Mouse (Mus musculus): ENCODE results near the gene Slc35e2.

The Slc35e2 gene

DNA sequence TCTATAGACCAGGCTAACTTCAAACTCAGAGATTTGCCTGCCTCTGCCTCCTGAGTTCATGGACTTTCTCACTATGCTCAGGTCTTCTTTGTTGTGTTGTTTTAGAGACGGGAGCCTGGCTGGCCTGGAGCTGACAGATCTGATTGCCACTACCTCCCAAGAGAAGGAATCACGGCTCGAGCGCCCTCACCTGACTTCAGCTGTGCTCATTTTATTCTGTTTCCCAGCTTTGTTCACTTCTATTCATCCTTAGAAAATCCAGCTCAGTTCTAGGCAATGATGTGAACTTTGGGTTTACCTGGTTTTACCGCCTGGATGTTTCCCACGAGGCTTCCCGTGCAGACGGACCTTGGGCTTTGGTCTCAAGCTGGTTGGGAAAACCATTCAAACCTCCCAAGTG, 25.7 kb upstream of the Slc35e2 start:
- no peak for DNase-seq (ENCODE audit: inconsistent age in 2 of 2, low spot score in 1 of 2)

DNA sequence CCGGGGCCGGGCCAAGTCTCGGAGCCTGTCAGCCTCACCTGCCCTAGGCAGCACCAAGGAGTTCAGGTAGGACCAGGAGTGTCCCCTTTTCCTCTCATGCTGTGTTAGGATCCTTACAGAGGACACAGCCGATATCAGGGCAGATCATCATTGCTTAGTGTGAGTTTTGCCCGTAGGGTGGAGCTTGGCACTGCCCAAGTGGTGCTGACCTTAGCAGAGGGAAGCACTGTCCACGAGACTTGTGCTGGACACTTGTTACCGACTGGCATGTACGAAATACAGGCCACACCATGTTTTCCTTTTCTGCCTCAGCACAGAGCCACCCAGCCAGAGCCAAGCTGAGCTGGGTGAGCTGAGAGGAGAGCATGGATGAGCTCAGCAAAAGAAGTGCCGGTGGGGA, 24.1 kb upstream of the Slc35e2 start:
- peak; percentile 78 to 91 for DNase-seq (ENCODE audit: inconsistent age in 2 of 2, low spot score in 1 of 2)

DNA sequence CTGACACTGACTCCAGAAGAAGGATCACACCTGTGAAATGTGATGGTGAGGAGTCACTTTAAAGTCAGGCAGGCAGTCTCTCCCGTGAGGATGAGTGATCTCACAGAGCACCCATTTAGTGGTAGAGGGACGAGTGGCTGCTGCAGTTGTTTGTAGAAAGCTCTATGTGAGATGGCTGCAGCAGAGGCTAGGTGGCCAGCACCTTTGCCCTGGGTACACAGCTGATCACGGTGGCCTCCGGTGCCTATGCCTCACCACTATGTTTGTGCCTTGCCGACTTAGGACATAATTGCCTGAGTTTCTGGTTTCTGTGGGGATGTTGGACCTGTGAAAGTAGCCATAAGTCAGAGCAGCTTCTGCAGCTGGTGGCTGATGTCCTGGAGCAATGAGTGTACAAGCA, 23.5 kb upstream of the Slc35e2 start:
- DNase-seq (ENCODE audit: inconsistent age in 2 of 2, low spot score in 1 of 2) = peak; percentile 30 to 78

DNA sequence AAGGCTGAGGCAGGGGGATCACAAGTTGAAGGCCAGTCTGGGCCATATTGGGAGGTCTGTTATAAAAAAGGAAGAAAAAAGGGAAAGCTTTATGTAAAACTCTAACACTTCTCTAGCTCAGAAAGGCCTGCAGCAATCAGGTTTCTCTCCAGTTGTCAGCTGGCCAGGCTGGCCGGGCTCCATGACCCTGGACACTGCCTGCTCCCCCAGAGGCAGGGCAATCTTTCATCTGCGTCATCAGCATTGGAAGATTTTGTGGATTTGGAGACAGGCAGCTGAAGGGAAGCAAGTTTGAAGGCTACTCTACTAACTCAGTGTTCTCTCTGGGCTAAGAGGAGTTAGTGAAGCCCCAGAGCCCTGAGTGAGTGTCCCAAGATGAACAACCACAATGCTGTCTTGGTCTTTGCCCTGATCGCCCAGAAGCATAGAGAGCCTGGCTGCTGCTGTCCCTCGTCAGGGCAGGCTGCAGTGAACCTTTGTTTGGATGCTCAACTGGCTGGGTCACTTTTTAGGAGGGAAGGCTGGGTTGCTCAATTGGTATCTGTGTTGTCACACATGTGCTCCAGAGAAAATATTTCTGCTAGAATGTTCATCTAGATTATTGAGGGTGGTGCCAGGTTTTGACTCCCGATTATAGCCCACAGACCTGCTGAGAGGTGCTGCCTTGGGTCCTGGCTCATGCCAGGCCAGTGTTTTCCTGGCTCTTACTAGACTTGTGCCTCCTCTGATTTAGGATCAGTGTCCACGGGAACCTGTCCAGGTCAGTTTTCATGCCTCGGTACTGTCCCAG, 22.7 kb upstream of the Slc35e2 start:
- peak; percentile 93 to 97 for DNase-seq (ENCODE audit: inconsistent age in 2 of 2, low spot score in 1 of 2)

DNA sequence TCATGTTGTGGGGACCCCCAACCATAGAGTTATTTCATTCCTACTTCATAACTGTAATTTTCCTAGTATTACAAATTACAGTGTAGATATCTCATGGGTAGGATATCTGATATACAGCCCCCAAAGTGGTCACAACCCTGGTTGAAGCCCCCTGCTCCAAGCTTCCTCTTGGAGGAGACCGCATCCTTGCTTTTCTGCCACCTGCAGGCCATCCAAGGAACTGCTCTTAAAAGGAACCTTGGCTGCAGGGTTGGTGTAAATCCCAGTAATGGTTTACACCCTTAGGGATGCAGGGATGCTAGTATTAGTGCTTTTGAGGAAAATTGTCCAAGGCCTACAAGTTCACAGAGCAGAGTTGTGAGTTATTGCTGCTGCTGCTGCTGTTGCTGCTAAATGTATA, 20.8 kb upstream of the Slc35e2 start:
- peak; percentile 52 to 85 for DNase-seq (ENCODE audit: inconsistent age in 2 of 2, low spot score in 1 of 2)

DNA sequence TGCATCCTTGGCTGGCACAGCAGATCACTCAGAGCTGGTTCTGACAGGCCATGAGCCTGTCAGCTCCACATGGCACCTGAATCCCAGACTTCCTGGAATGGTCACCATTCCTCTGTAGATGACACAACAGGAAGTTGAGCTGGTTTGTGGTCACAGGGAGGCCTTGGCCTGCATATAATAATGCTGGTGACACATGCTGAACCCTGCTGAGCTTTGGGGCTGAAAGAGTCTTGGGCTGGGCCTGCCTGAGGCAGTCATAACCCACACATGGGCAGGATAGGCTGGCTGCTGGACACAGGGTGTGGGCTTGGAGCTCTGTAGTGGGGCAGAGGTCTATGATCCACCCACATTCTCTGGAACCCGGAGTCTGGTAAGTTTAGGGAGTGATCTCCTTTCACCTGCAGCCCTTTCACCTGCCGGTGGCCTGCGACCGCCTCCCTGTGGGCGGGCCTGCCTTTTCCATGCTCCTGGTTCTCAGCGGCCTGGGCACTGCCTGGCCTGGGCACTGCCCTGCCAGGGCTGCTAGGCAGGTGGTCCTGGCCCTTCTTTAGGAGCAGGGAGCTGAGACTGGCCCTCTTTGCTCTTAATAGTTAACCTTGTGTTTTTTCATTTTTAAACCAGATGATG, 18.8 kb upstream of the Slc35e2 start:
- peak; percentile 81 to 91 for DNase-seq (ENCODE audit: inconsistent age in 2 of 2, low spot score in 1 of 2)

DNA sequence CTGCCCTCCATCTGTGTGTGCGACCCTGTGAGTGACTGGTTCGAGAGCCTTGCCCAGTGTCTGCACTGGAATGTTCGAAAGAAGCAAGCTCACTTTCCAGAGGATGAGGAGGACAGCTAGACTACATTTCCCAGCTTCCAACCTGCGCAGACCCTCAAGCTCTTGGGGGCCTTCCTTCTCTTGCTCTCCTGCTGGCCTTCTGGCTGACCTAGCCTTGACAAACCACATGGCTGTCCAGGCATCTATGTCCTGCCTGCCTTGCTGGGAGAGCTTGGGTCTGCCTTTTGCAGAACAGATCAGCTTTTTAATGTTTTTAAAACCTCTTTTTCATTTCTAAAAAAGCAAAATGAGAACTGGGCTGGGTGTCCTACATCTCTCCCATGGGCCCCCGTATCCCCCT, 11.9 kb upstream of the Slc35e2 start:
- peak in 1 of 2 experiments; percentile 52 for DNase-seq (ENCODE audit: inconsistent age in 2 of 2, low spot score in 1 of 2)

DNA sequence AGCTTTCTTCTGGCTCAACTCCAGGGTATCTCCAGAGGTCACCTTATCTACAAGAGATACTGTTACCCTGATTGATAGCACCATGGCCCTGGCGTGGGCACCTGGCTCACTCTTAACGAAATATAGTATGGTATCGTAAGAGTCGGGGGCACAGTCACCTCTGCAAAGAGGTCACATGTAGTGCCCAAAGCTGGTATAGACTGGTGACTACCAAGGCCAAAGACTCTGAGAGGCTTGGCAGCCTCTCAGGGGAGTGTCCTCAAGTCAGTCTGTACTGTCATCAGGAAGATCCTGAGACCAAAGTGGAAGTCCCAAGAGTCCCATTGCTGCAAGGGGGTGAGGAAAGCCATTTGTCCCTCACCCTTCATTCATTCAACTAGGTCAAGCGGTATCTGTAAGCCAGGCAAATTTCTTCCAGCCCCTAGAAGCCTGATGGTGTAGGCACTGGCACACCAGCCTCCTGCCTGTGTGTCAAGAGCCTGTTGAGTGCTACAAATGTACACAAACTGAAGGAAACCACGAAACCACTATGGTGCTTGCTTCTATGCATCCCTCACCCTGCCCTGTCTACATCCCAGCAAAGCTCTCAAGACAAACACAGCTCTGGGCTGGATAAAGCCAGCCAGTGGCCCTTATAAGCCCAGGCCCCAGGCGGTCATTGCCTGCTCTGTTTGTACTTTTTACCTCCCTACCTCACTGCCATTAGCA, 10.1 kb upstream of the Slc35e2 start:
- DNase-seq (ENCODE audit: inconsistent age in 2 of 2, low spot score in 1 of 2) = peak; percentile 50 to 82

DNA sequence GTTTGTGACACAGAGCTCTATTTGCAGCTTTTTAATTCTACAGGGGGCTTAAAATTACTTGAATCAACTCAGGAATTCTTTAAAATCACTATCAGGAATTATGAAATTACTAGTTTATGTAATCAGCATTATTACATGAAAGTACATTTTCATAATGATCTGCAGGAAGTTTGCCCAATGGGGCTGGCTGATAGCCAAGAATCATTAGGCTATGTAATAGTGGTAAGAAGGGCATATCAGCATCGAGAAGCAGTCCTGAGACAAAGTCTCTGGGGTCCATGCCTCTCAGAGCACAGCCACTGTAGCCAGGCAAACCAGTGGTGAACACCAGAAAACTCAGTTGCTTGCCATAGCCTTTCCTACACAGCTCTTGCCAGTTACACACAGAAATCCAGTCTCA, 7.4 kb upstream of the Slc35e2 start:
- peak in 1 of 2 experiments; percentile 79 for DNase-seq (ENCODE audit: inconsistent age in 2 of 2, low spot score in 1 of 2)

DNA sequence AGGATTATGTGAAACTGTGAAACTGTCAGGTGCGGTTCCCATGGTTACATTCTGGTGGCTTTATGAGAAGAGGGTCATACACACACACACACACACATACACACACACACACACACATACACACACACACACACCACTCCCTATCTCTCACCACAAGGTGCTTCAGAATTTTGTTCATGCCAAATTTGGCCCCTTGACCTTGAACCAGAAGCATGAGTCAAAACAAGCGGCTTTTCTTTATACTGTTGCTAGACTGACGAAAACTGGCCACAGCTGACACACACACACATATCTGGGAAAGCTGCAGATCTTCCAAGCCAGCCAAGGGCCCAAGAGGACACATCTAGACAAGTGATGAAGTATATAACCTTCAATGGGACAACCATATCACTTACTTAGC, 5.4 kb upstream of the Slc35e2 start:
- DNase-seq (ENCODE audit: inconsistent age in 2 of 2, low spot score in 1 of 2) = peak; percentile 65 to 84

DNA sequence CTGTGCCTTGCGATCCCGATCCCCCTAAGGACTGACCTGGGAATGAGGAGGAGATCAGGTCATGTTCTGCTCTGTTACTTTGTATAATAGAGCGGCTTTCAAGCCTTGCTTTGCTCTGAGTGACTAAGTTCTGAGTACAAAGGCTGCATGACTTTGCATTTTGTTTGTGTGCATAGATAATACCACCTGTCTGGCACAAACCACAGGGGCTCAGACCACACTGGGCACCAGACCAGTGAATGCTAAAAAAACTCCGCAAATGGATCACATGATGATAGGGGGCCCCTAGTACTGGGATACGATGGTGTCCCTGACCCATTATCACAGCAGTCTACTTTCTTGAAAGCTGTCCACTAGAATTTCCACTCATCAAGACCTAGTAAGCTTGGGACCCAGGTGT, 4.6 kb upstream of the Slc35e2 start:
- peak in 1 of 2 experiments; percentile 53 for DNase-seq (ENCODE audit: inconsistent age in 2 of 2, low spot score in 1 of 2)

DNA sequence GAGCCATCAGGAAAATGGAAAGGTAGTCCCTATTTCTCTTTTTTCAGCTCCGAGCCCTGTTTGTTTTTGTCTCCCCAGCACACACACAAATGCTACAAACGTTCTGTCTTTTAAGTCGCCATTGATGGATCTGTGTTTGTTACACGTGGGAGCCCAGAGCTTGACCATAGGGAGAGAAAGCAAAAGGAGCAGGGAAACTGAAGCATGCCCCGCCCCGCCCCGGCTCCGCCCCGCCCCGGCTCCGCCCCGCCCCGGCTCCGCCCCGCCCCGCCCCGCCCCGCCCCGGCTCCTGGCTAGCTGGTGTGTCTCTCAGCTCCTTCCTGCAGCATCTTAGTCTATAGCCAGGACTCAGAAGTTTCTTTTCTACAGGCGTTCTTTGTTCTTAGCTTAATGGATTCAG, 2.7 kb upstream of the Slc35e2 start:
- DNase-seq (ENCODE audit: inconsistent age in 2 of 2, low spot score in 1 of 2) = no peak

DNA sequence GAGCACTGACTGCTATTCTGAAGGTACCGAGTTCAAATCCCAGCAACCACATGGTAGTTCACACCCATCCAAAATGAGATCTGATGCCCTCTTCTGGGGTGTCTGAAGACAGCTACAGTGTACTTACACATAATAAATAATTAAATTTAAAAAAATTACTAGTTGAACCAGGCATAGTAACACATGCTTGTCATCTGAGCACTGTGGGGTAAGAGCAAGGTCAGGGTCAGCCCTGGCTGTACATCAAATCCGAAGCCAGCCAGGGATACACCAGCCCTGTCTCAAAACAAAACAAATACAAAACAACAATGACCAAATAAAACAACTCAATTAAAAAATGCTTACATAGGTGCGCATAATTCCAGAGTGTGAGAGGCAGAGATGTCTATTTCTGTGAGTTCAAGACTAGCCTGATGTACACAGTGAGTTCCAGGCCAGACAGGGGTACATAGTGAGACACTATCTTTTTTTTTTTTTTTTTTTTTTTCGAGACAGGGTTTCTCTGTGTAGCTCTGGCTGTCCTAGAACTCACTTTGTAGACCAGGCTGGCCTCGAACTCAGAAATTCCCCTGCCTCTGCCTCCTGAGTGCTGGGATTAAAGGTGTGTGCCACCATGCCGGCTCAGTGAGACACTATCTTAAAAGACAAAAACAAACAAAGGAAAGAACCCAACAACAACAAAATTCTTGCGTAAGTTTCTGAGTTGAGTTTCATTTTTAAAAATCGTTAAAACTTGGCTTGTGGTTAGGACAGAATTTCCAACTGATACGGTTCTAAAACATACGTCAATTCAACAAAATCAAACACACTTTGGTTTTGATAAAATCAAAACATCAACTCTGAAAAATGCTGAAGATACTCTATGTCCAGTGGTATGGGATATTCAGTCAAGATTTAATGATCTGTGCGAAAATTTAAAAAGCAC, 1.1 kb upstream of the Slc35e2 start:
- peak; percentile 58 to 83 for DNase-seq (ENCODE audit: inconsistent age in 2 of 2, low spot score in 1 of 2)

DNA sequence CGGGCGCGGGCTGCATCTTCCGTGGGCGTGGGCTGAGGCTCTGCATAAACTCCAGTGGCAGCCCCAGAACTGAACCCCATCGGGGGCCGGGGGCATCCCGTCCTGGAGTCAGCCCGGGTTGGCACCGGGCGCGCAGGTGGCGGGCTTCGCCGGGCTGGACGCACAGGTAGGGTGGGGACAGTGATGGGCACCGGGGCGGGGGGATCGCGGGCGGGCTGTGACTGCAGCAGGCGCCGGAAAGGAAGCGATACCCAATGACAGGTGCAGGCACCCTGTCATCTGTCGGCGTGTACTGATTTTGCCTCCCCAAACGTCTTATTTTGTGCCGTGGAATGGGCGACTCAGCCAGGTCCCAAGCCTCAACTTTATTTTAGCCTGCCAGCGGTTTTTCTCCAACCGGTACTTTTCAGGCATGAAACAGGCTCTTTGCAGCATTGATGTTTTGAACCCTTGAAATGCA, 811 bp downstream of the Slc35e2 start:
- DNase-seq (ENCODE audit: inconsistent age in 2 of 2, low spot score in 1 of 2) = no peak

DNA sequence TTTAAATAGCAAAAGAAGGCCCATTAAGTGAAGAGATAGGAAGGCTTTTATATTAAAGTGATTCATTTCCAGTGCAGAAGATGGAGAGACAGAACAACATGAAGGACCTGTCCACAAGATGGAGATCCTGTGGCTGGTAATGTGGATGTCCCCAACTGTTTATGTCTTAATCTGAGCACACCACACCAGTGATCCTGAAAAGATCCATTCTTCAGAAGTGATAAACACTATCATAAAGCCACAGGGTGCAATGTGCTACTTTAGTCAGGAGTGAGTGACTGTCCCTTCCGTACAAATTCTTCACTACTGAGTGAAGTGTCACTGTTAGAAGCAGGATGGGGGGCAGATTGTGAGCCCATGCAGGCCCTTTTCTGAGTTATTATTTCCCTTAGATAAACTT, 1.5 kb downstream of the Slc35e2 start:
- DNase-seq (ENCODE audit: inconsistent age in 2 of 2, low spot score in 1 of 2) = no peak

DNA sequence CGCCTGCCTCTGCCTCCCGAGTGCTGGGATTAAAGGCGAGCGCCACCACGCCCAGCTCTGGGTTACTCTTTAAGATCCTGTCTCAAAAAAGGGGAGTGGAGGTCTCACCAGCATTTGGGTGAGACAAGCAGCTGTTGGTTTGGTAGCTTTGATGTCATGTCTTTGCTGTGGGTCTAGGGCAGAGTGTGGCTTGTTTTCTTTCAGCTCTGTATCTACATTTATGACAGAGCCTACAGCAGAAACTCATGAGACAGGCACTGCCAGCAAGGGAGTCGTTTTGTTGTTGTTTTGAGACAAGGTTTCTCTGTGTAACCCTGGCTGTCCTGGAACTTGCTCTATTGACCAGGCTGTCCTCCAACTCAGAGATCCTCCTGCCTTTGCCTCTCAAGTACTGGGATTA, 2.6 kb downstream of the Slc35e2 start:
- DNase-seq (ENCODE audit: inconsistent age in 2 of 2, low spot score in 1 of 2) = no peak

DNA sequence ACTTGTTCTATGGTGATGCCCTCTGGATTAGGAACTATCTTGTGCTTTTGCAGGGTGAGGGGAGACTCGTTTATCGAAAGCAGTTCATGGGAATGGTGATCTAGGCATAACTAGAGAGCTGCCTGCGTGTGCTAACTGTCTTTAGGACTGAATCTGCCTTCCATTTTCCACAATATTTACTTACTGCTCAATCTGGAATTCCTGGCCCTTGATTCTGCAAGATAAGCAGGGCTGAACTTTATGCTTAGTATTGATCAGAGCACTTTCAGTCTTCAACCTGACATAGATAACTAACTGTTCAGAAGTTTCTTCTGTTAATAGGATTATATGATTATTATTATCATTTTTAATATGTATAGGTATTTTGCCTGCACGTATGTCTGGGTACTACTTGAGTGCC, 3.9 kb downstream of the Slc35e2 start:
- DNase-seq (ENCODE audit: inconsistent age in 2 of 2, low spot score in 1 of 2) = no peak

DNA sequence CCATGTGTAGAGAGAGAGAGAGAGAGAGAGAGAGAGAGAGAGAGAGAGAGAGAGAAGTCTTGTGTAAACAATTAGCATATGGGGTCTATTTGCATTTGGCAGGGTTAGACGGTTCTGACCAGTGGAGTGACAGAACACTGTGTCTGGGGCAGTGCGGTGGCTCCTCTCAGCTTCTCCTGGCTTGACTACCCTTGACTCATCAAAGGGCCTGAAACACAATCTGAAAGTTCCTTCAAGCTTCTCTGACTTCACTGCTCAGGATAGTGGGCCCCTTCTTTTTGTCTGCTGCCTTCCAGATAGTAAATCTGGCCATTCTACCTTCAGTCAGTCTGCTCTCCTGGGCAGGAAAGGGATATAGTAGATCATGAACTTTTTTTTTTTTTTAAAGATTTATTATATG, 5.6 kb downstream of the Slc35e2 start:
- DNase-seq (ENCODE audit: inconsistent age in 2 of 2, low spot score in 1 of 2) = no peak

DNA sequence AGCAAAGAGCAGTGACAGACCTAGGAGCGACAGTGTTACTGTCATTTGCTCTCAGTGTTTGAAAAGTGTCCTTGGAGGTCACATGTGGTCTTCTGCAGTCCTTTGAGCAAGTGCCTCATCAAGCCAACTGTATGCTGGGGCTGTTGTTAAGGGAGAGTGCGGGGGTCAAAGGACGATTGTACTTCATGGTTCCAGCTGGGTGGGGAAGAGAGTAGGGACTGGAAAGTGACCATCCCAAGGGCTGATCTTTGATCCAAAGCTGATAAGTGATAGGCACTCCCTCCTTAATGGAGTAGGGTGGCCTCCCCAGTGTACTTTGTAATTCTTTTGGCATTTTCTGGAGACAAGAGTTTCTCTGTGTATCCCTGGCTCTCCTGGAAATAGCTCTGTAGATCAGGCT, 10.6 kb downstream of the Slc35e2 start:
- no peak for DNase-seq (ENCODE audit: inconsistent age in 2 of 2, low spot score in 1 of 2)

DNA sequence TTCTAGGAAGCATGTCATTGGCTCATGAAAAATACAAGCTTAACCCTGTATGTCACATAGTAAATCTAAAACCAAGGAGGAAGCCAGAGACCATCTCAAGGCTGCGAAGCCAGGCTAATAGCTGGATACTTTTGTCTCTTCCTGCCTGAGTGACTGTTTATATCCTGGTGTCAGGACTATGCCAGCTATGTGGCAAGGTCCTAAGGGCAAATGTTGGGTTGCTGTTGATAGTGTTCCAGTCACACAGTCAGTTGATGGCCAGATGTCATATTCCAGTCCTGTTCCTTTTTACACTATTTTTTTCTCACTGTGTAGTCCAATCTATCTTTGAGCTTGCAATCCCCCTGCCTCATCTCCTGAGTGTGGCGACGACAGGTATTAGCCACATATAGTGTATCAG, 12.0 kb downstream of the Slc35e2 start:
- DNase-seq (ENCODE audit: inconsistent age in 2 of 2, low spot score in 1 of 2) = no peak

DNA sequence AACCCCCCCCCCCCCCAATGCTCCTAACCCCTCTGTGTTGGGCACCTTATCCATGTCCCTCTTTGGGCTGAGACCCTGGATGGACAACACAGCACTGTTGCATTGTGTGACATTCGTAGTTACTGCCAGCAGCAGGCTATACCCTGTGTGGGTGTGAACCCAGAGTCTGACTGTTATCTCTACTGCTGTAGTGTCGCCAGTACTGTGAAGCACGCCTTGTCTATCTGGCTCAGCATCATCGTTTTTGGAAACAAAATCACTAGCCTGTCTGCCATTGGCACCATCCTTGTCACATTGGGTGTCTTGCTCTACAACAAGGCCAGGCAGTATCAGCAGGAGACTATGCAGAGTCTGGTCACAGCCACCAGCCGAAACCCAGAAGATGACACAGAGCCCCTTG, 17.1 kb downstream of the Slc35e2 start:
- DNase-seq (ENCODE audit: inconsistent age in 2 of 2, low spot score in 1 of 2) = no peak
